Mouse (Mus musculus): Measurements from ENCODE around the gene Bid. TPM values are rescaled to one million over a fixed set of nuclear protein-coding genes. Genes with fewer than 3 reads are reported as not detected.

Bid gene
- 1.1 TPM for polyA plus RNA-seq (2015; fragmentation: Illumina TruSeq; extraction: RNeasy Lipid Tissue Mini Kit (QIAGEN cat#74804); ENCODE audit: insufficient read depth, low read depth, low replicate concordance)

DNA sequence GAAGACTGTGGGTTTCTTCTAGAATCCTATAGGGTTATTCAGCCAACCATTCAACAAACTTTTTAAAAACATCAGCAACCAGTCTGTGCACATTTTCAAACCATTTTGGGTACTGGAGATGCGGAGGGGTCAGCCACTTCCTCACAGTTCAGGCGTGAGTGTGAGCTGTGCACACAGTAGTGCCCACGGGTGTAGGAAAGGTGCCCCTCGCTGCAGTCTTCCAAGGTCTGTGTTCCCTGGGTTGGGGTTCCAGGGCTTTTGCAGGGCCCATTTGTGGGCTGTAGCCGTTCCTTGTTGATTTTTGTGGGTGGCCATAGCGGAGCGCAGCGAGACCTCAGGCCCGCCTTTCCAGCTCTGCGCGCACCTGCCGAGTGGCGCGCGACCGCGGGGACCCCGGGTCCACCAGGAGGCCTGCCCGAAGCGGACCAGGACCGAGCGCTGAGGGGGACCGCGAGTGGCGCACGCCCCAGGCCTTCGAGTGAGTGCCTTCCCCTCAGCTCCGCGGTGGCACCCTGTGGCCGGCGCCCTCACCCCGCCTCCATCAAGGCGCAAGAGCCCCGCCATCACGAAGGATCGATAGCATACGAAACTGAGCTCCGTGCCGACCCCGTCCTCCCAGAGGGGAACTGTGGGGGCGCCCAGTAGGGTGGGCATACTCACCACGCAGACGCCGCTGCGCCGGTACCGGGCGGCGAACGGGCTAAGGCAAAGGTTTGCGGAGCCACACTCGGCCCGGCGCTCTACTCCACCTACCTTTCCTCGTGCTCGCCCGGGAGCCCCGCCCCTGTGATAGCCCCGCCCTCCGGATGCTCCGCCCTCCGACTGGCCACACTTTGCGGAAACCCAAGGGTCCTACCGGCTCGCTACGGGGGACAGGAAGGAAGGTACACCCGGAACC is at the start of gene Bid:
Gene Bid, minus strand, starts transcription at position 780 of the 898 bp plus-strand sequence.

Other genes starting within 250 kb of the Bid start
- not detected for gene Slc25a18, start 143.3 kb downstream of the Bid start, polyA plus RNA-seq (2015; fragmentation: Illumina TruSeq; extraction: RNeasy Lipid Tissue Mini Kit (QIAGEN cat#74804); ENCODE audit: insufficient read depth, low read depth, low replicate concordance)
- 28.1 TPM for gene Atp6v1e1, start 94.1 kb downstream of the Bid start, polyA plus RNA-seq (2015; fragmentation: Illumina TruSeq; extraction: RNeasy Lipid Tissue Mini Kit (QIAGEN cat#74804); ENCODE audit: insufficient read depth, low read depth, low replicate concordance)
- 4.9 TPM for gene Bcl2l13, start 80.6 kb downstream of the Bid start, polyA plus RNA-seq (2015; fragmentation: Illumina TruSeq; extraction: RNeasy Lipid Tissue Mini Kit (QIAGEN cat#74804); ENCODE audit: insufficient read depth, low read depth, low replicate concordance)
- gene Mical3, start 214.1 kb upstream of the Bid start, polyA plus RNA-seq (2015; fragmentation: Illumina TruSeq; extraction: RNeasy Lipid Tissue Mini Kit (QIAGEN cat#74804); ENCODE audit: insufficient read depth, low read depth, low replicate concordance), result 5.4 TPM